Comparison of ENCODE assay signal across 13 mouse cellular contexts in the genomic region with DNA sequence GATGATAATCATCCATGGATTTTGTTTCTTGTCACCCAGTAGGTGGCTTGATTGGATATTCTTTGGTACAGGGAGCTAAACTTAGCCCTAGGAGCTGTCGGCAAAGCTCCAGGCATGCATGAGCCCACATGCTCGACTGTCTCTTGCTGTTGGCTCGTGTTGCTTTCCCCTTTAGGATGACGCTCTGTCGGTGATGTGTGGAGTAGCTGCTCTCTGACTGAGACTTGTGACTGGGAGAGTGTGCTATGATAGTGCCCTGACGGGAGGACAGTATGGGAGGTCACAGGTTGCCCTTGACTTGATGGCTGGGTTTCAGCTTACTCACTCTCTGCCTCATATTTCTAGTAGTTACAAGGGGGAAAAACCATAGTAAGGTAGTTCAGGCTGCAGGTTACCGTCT.
DNase-seq lines count a peak whose midpoint lies in the region; ATAC-seq and TF ChIP-seq lines count a peak whose summit lies in the region.
"Had no signal": no experiment of that assay in that cellular context is flagged by ENCODE, and none has a peak within 500 bp of the region (broad histone marks: within the 10 kb centered on the region; RNA-seq: fewer than 3 reads in every experiment).

No protein-coding gene starts in this region.

- no peak overlapping the region for H3K4me2 ChIP-seq in intestine, embryonic 16.5 days (ENCODE audit: low read depth, low read length)
- H3K4me2 ChIP-seq: intestine, embryonic 15.5 days had no signal

- H3K36me3 ChIP-seq in testis, adult 2 months (ENCODE audit: control insufficient read depth, insufficient read depth, low read length): no peaks in the 10 kb centered on the region; the same call in 1 of the 2 replicates
- peaks cover 6% of the 10 kb centered on the region; the same call in 1 of the 2 replicates for H3K36me3 ChIP-seq in intestine, embryonic 16.5 days (ENCODE audit: control insufficient read depth, insufficient read depth, low read length)

- no peak for TF ChIP-seq POLR2A in testis, adult 2 months (IDR thresholded peaks at IDR 0.05; ENCODE audit: control insufficient read depth, low read depth, low read length)

- H3K27ac ChIP-seq in testis, adult 2 months (ENCODE audit: control insufficient read depth, insufficient read depth, low read depth, low read length): no peak overlapping the region
- H3K27ac ChIP-seq in intestine, embryonic 16.5 days (ENCODE audit: low read length): no peak overlapping the region
- H3K27ac ChIP-seq: intestine, embryonic 15.5 days had no signal

- ATAC-seq in frontal cortex, adult (ENCODE audit: low TSS enrichment): peak; percentile 84
- no peak for ATAC-seq in intestine, embryonic 16.5 days
- ATAC-seq: activated CD4-positive, CD25-positive, alpha-beta regulatory T cell, adult 4 months; intestine, embryonic 15.5 days had no signal

- no peaks in the 10 kb centered on the region for H3K4me1 ChIP-seq in testis, adult 2 months (ENCODE audit: control insufficient read depth, insufficient read depth, low read length)
- no peaks in the 10 kb centered on the region for H3K4me1 ChIP-seq in intestine, embryonic 16.5 days (ENCODE audit: control insufficient read depth, insufficient read depth, low read length)
- H3K4me1 ChIP-seq: intestine, embryonic 15.5 days had no signal

- TF ChIP-seq CTCF in testis, adult 2 months (IDR thresholded peaks at IDR 0.05; ENCODE audit: control insufficient read depth, insufficient read depth, insufficient replicate concordance, low read depth, low read length): no peak

- 91% methylated on average over 7 of the region's 7 CpGs for WGBS in intestine, embryonic 16.5 days

- H3K9ac ChIP-seq in intestine, embryonic 16.5 days (ENCODE audit: low read depth, low read length): no peak overlapping the region
- H3K9ac ChIP-seq: intestine, embryonic 15.5 days had no signal

- DNase-seq in frontal cortex, postnatal 25 days (ENCODE audit: low spot score in 2 of 2): no peak
- DNase-seq in testis, postnatal 14 days (ENCODE audit: low spot score): no peak
- DNase-seq in heart, postnatal 4 days: peak; percentile 60
- no peak for DNase-seq in lung, adult 18-20 months
- DNase-seq in cerebellum, adult 8-10 months: no peak
- DNase-seq: cerebellum, postnatal 36 days; thymus, adult 2 months had no signal

- peak overlapping the region; percentile 25 for H3K4me3 ChIP-seq in testis, adult 2 months (ENCODE audit: control insufficient read depth, low read depth, low read length)
- no peak overlapping the region for H3K4me3 ChIP-seq in intestine, embryonic 16.5 days (ENCODE audit: low read length)
- H3K4me3 ChIP-seq: intestine, embryonic 15.5 days; megakaryocyte, embryonic 14.5 days had no signal

- no peaks in the 10 kb centered on the region for H3K9me3 ChIP-seq in intestine, embryonic 16.5 days (ENCODE audit: control insufficient read depth, low read length)
- H3K9me3 ChIP-seq: intestine, embryonic 15.5 days; megakaryocyte, embryonic 14.5 days had no signal

- H3K27me3 ChIP-seq in testis, adult 2 months (ENCODE audit: control insufficient read depth, insufficient read depth, low read length): no peaks in the 10 kb centered on the region
- H3K27me3 ChIP-seq in intestine, embryonic 16.5 days (replicated peaks; ENCODE audit: control insufficient read depth, insufficient read depth, low read length): no peaks in the 10 kb centered on the region
- H3K27me3 ChIP-seq: intestine, embryonic 15.5 days; megakaryocyte, embryonic 14.5 days had no signal
